Mouse (Mus musculus) bone marrow, adult 2 months (tissue): ENCODE measurements around the gene Sinhcaf.

Source experiments
- CTCF ChIP-seq: fragments of 200-500 bp; IDR thresholded peaks from 2 replicates; pipeline ENCODE4 v1.5.1; 2011; ENCODE audit warnings: low read length, control low read depth; ENCODE audit not compliant: control insufficient read depth, insufficient read depth
- POLR2A ChIP-seq: fragments of 200-500 bp; IDR thresholded peaks from 2 replicates; pipeline ENCODE4 v1.6.1; 2011; ENCODE audit warnings: low read depth, mild to moderate bottlenecking, control low read depth, low read length, borderline replicate concordance; ENCODE audit not compliant: control insufficient read depth

GRCm38 (mm10) chr6:148894888-148895772 is 51.1 kb downstream of the Sinhcaf start:
- no peak for TF ChIP-seq CTCF
- TF ChIP-seq POLR2A: no peak
